Mouse (Mus musculus): ENCODE data around the gene Thbs4. TPM values are rescaled to one million over a fixed set of nuclear protein-coding genes. Genes with fewer than 3 reads are reported as not detected.
"Not testable (repeated sequence)": the region's sequence is repeated elsewhere in the genome, so short reads cannot be mapped to it uniquely, and the experiment has no call there.

Gene Thbs4
- polyA plus RNA-seq (2012; ENCODE audit: insufficient read depth, low replicate concordance), result not detected in 2 replicates

GRCm38 (mm10) chr13:92794462-92795214, at the start of gene Thbs4:
TSS of gene Thbs4 (minus strand) at chr13:92794818.
- H3K27me3 ChIP-seq (replicated peaks), result peaks cover 39% of the 10 kb centered on the region
- no peaks in the 10 kb centered on the region for H3K36me3 ChIP-seq (replicated peaks; ENCODE audit: low read length)
- 0 out of 2 replicates have a peak, but pooled peaks cover 2% of the 10 kb centered on the region for H3K9me3 ChIP-seq
- H3K4me3 ChIP-seq (replicated peaks), result peak within 1 kb of the TSS; percentile 74
- peaks cover 6% of the 10 kb centered on the region; the same call in 1 of the 2 replicates for H3K4me1 ChIP-seq
- TF ChIP-seq FLI1 (IDR thresholded peaks at IDR 0.05; ENCODE audit: low read length) (no peak), GATA1 (IDR thresholded peaks at IDR 0.05; ENCODE audit: borderline replicate concordance, low read length) (no peak)

GRCm38 (mm10) chr13:92833162-92833561, 38.5 kb upstream of the Thbs4 start:
- H3K27me3 ChIP-seq (replicated peaks), result no peaks in the 10 kb centered on the region
- H3K4me3 ChIP-seq (replicated peaks), result no peak overlapping the region
- H3K4me1 ChIP-seq, result peaks cover 10% of the 10 kb centered on the region
- no peaks in the 10 kb centered on the region for H3K36me3 ChIP-seq (replicated peaks; ENCODE audit: low read length)
- no peaks in the 10 kb centered on the region for H3K9me3 ChIP-seq
- TF ChIP-seq GATA1 (IDR thresholded peaks at IDR 0.05; ENCODE audit: borderline replicate concordance, low read length) (no peak), FLI1 (IDR thresholded peaks at IDR 0.05; ENCODE audit: low read length) (no peak)

- H3K4me3 ChIP-seq (replicated peaks), result peak overlapping the region; percentile 83
- TF ChIP-seq FLI1 (IDR thresholded peaks at IDR 0.05; ENCODE audit: low read length) (no peak), GATA1 (IDR thresholded peaks at IDR 0.05; ENCODE audit: borderline replicate concordance, low read length) (no peak)
- H3K4me1 ChIP-seq, result peaks cover 10% of the 10 kb centered on the region
- H3K27me3 ChIP-seq (replicated peaks), result peaks cover 2% of the 10 kb centered on the region
- H3K36me3 ChIP-seq (replicated peaks; ENCODE audit: low read length), result no peaks in the 10 kb centered on the region
- no peaks in the 10 kb centered on the region for H3K9me3 ChIP-seq
Observed at GRCm38 (mm10) chr13:92828820-92829219, 34.2 kb upstream of the Thbs4 start.

- TF ChIP-seq GATA1 (IDR thresholded peaks at IDR 0.05; ENCODE audit: borderline replicate concordance, low read length) (no peak), FLI1 (IDR thresholded peaks at IDR 0.05; ENCODE audit: low read length) (no peak)
- H3K9me3 ChIP-seq, result no peaks in the 10 kb centered on the region
- peaks cover 1% of the 10 kb centered on the region for H3K27me3 ChIP-seq (replicated peaks)
- no peaks in the 10 kb centered on the region for H3K4me1 ChIP-seq
- no peaks in the 10 kb centered on the region for H3K36me3 ChIP-seq (replicated peaks; ENCODE audit: low read length)
- no peak overlapping the region for H3K4me3 ChIP-seq (replicated peaks)
Observed at GRCm38 (mm10) chr13:92817357-92817756, 22.7 kb upstream of the Thbs4 start.

GRCm38 (mm10) chr13:92816329-92816728, 21.7 kb upstream of the Thbs4 start:
- H3K9me3 ChIP-seq, result no peaks in the 10 kb centered on the region
- H3K4me3 ChIP-seq (replicated peaks), result no peak overlapping the region
- H3K4me1 ChIP-seq, result no peaks in the 10 kb centered on the region
- TF ChIP-seq FLI1 (IDR thresholded peaks at IDR 0.05; ENCODE audit: low read length) (no peak), GATA1 (IDR thresholded peaks at IDR 0.05; ENCODE audit: borderline replicate concordance, low read length) (no peak)
- peaks cover 1% of the 10 kb centered on the region for H3K27me3 ChIP-seq (replicated peaks)
- no peaks in the 10 kb centered on the region for H3K36me3 ChIP-seq (replicated peaks; ENCODE audit: low read length)

DNA sequence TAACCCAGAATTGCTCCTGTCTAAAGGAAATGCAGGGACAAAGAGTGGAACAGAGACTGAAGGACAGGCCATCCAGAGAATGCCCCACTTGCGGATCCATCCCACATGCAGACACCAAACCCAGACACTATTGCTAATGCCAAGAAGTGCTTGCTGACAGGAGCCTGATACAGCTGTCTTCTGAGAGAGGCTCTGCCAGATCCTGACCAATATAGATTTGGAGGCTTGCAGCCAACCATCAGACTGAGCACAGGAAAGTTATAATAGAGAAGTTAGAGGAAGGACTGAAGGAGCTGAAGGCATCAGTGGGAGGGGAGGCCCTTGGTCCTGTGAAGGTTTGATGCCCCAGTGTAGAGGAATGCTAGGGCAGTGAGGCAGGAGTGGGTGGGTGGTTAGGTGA, 16.0 kb upstream of the Thbs4 start:
- not testable (repeated sequence) for H3K36me3 ChIP-seq (replicated peaks; ENCODE audit: low read length); H3K9me3 ChIP-seq; H3K27me3 ChIP-seq (replicated peaks); H3K4me3 ChIP-seq (replicated peaks); H3K4me1 ChIP-seq

- no peaks in the 10 kb centered on the region for H3K4me1 ChIP-seq
Observed at GRCm38 (mm10) chr13:92807849-92808248, 13.2 kb upstream of the Thbs4 start.

GRCm38 (mm10) chr13:92806785-92807184, 12.2 kb upstream of the Thbs4 start:
- TF ChIP-seq FLI1 (IDR thresholded peaks at IDR 0.05; ENCODE audit: low read length) (no peak), GATA1 (IDR thresholded peaks at IDR 0.05; ENCODE audit: borderline replicate concordance, low read length) (no peak)
- Histone ChIP-seq H3K36me3 (replicated peaks; ENCODE audit: low read length) (no peaks in the 10 kb centered on the region), H3K9me3 (peaks cover 5% of the 10 kb centered on the region; the same call in 1 of the 2 replicates), H3K4me1 (no peaks in the 10 kb centered on the region), H3K27me3 (replicated peaks) (peaks cover 4% of the 10 kb centered on the region), H3K4me3 (replicated peaks) (no peak overlapping the region)

More at GRCm38 (mm10) chr13:92807849-92808248, 13.2 kb upstream of the Thbs4 start:
- H3K36me3 ChIP-seq (replicated peaks; ENCODE audit: low read length), result no peaks in the 10 kb centered on the region
- no peak overlapping the region for H3K4me3 ChIP-seq (replicated peaks)
- TF ChIP-seq FLI1 (IDR thresholded peaks at IDR 0.05; ENCODE audit: low read length) (no peak), GATA1 (IDR thresholded peaks at IDR 0.05; ENCODE audit: borderline replicate concordance, low read length) (no peak)
- peaks cover 5% of the 10 kb centered on the region; the same call in 1 of the 2 replicates for H3K9me3 ChIP-seq
- H3K27me3 ChIP-seq (replicated peaks), result no peaks in the 10 kb centered on the region

- TF ChIP-seq FLI1 (IDR thresholded peaks at IDR 0.05; ENCODE audit: low read length) (no peak), GATA1 (IDR thresholded peaks at IDR 0.05; ENCODE audit: borderline replicate concordance, low read length) (no peak)
- peaks cover 31% of the 10 kb centered on the region for H3K27me3 ChIP-seq (replicated peaks)
- peaks cover 5% of the 10 kb centered on the region; the same call in 1 of the 2 replicates for H3K4me1 ChIP-seq
- H3K4me3 ChIP-seq (replicated peaks), result peak overlapping the region; percentile 23
- 0 out of 2 replicates have a peak, but pooled peaks cover 2% of the 10 kb centered on the region for H3K9me3 ChIP-seq
- no peaks in the 10 kb centered on the region for H3K36me3 ChIP-seq (replicated peaks; ENCODE audit: low read length)
Observed at GRCm38 (mm10) chr13:92799306-92799925, 4.8 kb upstream of the Thbs4 start.

DNA sequence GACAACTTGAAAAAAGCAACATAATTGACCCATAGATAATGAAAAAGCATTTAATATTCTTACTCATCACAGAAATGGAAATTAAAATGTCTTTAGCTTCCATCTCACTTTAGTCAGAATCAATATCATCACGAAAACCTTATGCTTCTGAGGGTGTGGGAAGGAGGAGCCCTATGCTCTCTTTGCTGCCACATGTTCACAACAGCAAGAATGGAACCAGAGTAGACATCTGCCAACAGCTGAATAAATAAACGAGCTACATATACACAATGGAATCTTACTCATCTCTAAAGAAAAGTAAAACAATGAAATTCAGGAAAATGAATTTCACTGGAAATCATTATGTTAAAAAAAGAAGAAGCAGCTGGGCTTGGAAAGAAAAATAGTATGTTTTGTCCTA, 4.2 kb upstream of the Thbs4 start:
- peaks cover 6% of the 10 kb centered on the region; the same call in 1 of the 2 replicates for H3K4me1 ChIP-seq
- H3K27me3 ChIP-seq (replicated peaks), result peaks cover 36% of the 10 kb centered on the region
- no peak for TF ChIP-seq GATA1 (IDR thresholded peaks at IDR 0.05; ENCODE audit: borderline replicate concordance, low read length)
- no peak for TF ChIP-seq FLI1 (IDR thresholded peaks at IDR 0.05; ENCODE audit: low read length)
- 0 out of 2 replicates have a peak, but pooled peaks cover 2% of the 10 kb centered on the region for H3K9me3 ChIP-seq
- no peaks in the 10 kb centered on the region for H3K36me3 ChIP-seq (replicated peaks; ENCODE audit: low read length)
- no peak overlapping the region for H3K4me3 ChIP-seq (replicated peaks)
